8 mouse cellular contexts compared by ENCODE assay signal in genomic region chr8:106058731-106059612, GRCm38 (mm10). TPM values are rescaled to one million over a fixed set of nuclear protein-coding genes. Genes with fewer than 3 reads are reported as not detected.
DNase-seq lines count a peak whose midpoint lies in the region; ATAC-seq lines count a peak whose summit lies in the region.

Gene Nfatc3 (plus strand): TSS chr8:106058840.

- DNase-seq in adrenal gland, adult (ENCODE audit: inconsistent age in 2 of 2, low spot score in 1 of 2), result peak; percentile 98
- peak; percentile 98 for DNase-seq in embryo, embryonic 10.5 days (ENCODE audit: low spot score)
- peak; percentile 98 for DNase-seq in gastrocnemius, postnatal 14 days
- peak; percentile 96 to 99 for DNase-seq in left cerebral cortex, postnatal 10 days (ENCODE audit: extremely low spot score in 1 of 2, low spot score in 2 of 2)
- peak; percentile 95 for DNase-seq in right cerebral cortex, postnatal 25 days
- DNase-seq in urinary bladder, postnatal 4 days (ENCODE audit: low spot score in 2 of 2), result peak; percentile 96

- intact Hi-C loops in gastrocnemius, postnatal 14 days (cut with DNase I; ENCODE audit: low total_unique reads), result no loop called here
- intact Hi-C loops in left cerebral cortex, postnatal 10 days (cut with DNase I), result no loop called here

- peak; percentile 77 for ATAC-seq in inflammation-experienced regulatory T-cells, adult 6 months
- peak; percentile 90 for ATAC-seq in megakaryocyte-erythroid progenitor cell, adult 5-6 weeks (replicated peaks; ENCODE audit: low FRiP score, low TSS enrichment, poor library complexity, severe bottlenecking)

RNA-seq across cellular contexts. Expression of gene Nfatc3, which starts in this region (rescaled TPM):
- 10 to 100 TPM; 18.4 to 22.0 TPM for total RNA-seq in gastrocnemius, postnatal 14 days (2021)
- polyA plus RNA-seq in inflammation-experienced regulatory T-cells, adult 6 months (2017; shearing (Covaris generic)), result 10 to 100 TPM; 35.1 to 41.7 (median 37.1) TPM
- 10 to 100 TPM; 10.9 to 12.1 TPM for total RNA-seq in left cerebral cortex, postnatal 10 days (2021)
- total RNA-seq in megakaryocyte-erythroid progenitor cell, adult 5-6 weeks (2014; fragmentation: Nextera tagmentation), result 102 and 103 TPM in 2 replicates
- 35.0 and 35.3 TPM in 2 replicates for total RNA-seq in megakaryocyte-erythroid progenitor cell, adult 5-6 weeks (2017)

Comparison
In these comparisons a context has a peak if more than half of its experiments do, and no peak if none do; other contexts are left out.
1. Peak in every context shown above with its lines: DNase-seq and ATAC-seq.